Mouse (Mus musculus) hindbrain, embryonic 12.5 days (tissue): ENCODE measurements around the gene Dnajc8. TPM values are rescaled to one million over a fixed set of nuclear protein-coding genes. Genes with fewer than 3 reads are reported as not detected.

Source experiments
- ATAC-seq: fragments of 200-750 bp; cut with Nextera tagmentation; 2 replicates; pipeline ENCODE4 v1.8.0; 2017; ENCODE audit warnings: moderate TSS enrichment; ENCODE audit not compliant: low FRiP score
- H3K27ac ChIP-seq: fragments of 300-500 bp; sonication (generic); 2 replicates; pipeline ENCODE4 v1.5.1; 2016; ENCODE audit warnings: mild to moderate bottlenecking
- H3K27me3 ChIP-seq: fragments of 300-500 bp; sonication (generic); 2 replicates; pipeline ENCODE4 v1.6.1; 2016; ENCODE audit warnings: mild to moderate bottlenecking
- H3K36me3 ChIP-seq: fragments of 300-500 bp; sonication (generic); 2 replicates; pipeline ENCODE4 v1.6.1; 2016; ENCODE audit warnings: mild to moderate bottlenecking
- H3K4me1 ChIP-seq: fragments of 300-500 bp; sonication (generic); 2 replicates; pipeline ENCODE4 v1.6.1; 2016
- H3K4me2 ChIP-seq: fragments of 300-500 bp; sonication (generic); replicated peaks from 2 replicates; pipeline ENCODE4 v1.6.1; 2016; ENCODE audit warnings: mild to moderate bottlenecking
- H3K4me3 ChIP-seq: fragments of 300-500 bp; sonication (generic); 2 replicates; pipeline ENCODE4 v1.5.1; 2016; ENCODE audit warnings: mild to moderate bottlenecking
- H3K9ac ChIP-seq: fragments of 300-500 bp; sonication (generic); 2 replicates; pipeline ENCODE4 v1.6.1; 2016; ENCODE audit warnings: mild to moderate bottlenecking, moderate library complexity
- H3K9me3 ChIP-seq: fragments of 300-500 bp; sonication (generic); replicated peaks from 2 replicates; pipeline ENCODE4 v1.6.1; 2016; ENCODE audit warnings: mild to moderate bottlenecking
- WGBS: fragments of 180-500 bp; shearing (Covaris S2); methylation state at CpG from one replicate; pipeline ENCODE4 v1.1.7; 2016; 5-methylcytosine and 5-hydroxymethylcytosine counted together
- polyA plus RNA-seq: library from polyadenylated mRNA; unstranded; fragments of >200 nt; fragmentation: Nextera tagmentation; extraction: Ambion mirVana; gene quantifications from 2 replicates; pipeline ENCODE4 v1.2.1, GENCODE M21; 2016

Gene Dnajc8
- polyA plus RNA-seq, 1 experiment from 2014 or later = 159 TPM

DNA sequence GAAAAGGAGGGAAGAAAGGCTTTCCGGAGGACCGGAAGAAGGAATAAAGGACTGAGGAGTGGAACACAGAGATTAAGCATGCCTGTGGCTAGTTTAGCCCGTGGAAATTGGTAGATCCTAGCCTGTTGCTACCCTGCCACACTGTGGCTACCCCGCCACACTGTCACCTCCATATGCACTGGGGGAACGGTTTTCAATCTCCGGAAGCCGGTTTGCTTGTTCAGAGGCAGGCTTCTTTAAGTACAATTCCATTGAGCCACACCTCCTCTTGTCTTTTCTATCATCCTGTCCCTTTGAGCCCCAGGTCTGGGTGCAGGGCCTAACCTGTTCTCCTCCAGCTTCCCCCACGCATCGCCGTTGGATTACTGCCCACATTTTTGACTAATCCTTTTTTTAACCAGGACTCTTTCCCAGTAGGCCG is 11.0 kb upstream of the Dnajc8 start:
- Histone ChIP-seq H3K4me3 (no peak overlapping the region), H3K9me3 (no peaks in the 10 kb centered on the region), H3K36me3 (peaks cover 1% of the 10 kb centered on the region; the same call in 1 of the 2 replicates), H3K9ac (no peak overlapping the region), H3K4me1 (no peaks in the 10 kb centered on the region), H3K27me3 (no peaks in the 10 kb centered on the region), H3K4me2 (no peak overlapping the region), H3K27ac (no peak overlapping the region; the same call in 1 of the 2 replicates)
- ATAC-seq = no peak
- WGBS = 17% methylated on average over 11 of the region's 11 CpGs

DNA sequence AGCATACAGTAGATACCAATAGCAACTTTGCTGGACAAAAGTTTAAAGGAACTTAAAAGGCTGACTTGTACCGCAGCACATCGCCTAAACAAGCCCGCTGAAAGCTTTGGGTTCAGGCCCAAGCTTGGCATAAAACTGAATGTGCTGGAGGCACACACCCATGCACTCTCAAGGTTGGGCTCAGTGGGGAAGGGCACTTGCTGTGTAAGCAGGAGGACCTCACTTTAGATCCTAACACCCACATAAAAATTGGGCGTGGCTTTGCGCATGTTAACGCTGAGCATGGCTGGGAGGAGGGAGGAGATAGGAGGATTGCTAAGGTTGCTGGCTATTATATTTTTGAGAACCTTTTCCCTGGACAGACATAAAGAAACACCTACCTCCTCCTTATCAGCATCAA is 10.5 kb upstream of the Dnajc8 start:
- WGBS = 53% methylated on average over 6 of the region's 6 CpGs

DNA sequence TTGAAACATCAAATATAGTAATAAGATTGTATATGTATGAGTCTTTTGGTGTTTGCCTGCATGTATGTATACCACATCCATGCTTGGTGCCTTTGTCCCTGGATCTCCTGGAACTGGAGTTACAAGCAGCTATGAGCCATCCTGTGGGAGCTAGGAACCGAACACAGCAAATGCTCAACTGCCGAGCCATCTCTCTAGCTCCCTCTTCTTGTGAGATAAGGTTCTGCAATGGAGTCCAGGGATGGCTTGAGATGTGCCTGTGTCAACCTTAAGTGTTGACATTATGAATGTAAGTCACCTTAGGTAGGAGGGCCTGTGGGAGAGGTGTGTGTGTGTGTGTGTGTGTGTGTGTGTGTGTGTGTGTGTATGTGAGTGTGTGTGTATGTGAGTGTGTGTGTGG is 8.7 kb upstream of the Dnajc8 start:
- Histone ChIP-seq H3K27ac (no peak overlapping the region), H3K4me2 (no peak overlapping the region), H3K4me3 (no peak overlapping the region), H3K4me1 (peaks cover 3% of the 10 kb centered on the region), H3K36me3 (peaks cover 19% of the 10 kb centered on the region), H3K9ac (no peak overlapping the region), H3K9me3 (no peaks in the 10 kb centered on the region), H3K27me3 (no peaks in the 10 kb centered on the region)
- 51% methylated on average over 2 of the region's 2 CpGs for WGBS
- no peak for ATAC-seq

More for the DNA sequence above, 10.5 kb upstream of the Dnajc8 start:
- no peak overlapping the region; the same call in 1 of the 2 replicates for H3K27ac ChIP-seq
- H3K27me3 ChIP-seq = no peaks in the 10 kb centered on the region
- no peak overlapping the region for H3K9ac ChIP-seq
- H3K9me3 ChIP-seq = no peaks in the 10 kb centered on the region
- no peak overlapping the region for H3K4me3 ChIP-seq
- H3K36me3 ChIP-seq = peaks cover 5% of the 10 kb centered on the region
- no peaks in the 10 kb centered on the region for H3K4me1 ChIP-seq
- no peak for ATAC-seq
- no peak overlapping the region for H3K4me2 ChIP-seq

DNA sequence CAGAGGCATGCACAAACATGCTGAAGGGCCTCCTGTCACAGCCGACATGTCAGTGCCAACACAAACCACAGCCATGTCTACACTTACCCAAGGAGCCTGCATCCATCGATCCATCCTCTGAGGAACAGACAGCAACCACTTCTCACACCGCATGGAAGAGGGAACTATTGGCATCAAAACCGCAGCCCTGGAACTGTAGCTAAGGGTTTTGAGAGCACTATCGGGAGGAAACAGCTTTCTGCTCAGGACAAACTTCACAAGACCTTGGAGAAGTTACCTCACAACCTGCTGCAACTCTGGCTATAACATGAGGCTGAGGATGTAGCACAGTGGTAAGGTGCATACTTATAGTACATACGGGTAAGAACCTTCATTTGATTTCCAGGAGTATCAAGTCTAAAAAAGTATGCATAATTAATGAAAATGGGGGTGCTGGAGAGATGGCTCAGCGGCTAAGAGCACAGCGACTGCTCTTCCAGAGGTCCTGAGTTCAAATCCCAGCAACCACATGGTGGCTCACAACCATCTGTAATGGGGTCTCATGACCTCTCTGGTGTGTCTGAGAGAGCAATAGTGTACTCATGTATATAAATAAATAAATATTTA is 7.3 kb upstream of the Dnajc8 start:
- peaks cover 19% of the 10 kb centered on the region for H3K36me3 ChIP-seq
- WGBS = 92% methylated on average over 8 of the region's 8 CpGs
- H3K9me3 ChIP-seq = no peaks in the 10 kb centered on the region
- no peak overlapping the region for H3K9ac ChIP-seq
- no peaks in the 10 kb centered on the region for H3K27me3 ChIP-seq
- H3K4me1 ChIP-seq = peaks cover 13% of the 10 kb centered on the region
- no peak overlapping the region for H3K4me3 ChIP-seq
- H3K27ac ChIP-seq = no peak overlapping the region
- H3K4me2 ChIP-seq = no peak overlapping the region
- no peak for ATAC-seq

DNA sequence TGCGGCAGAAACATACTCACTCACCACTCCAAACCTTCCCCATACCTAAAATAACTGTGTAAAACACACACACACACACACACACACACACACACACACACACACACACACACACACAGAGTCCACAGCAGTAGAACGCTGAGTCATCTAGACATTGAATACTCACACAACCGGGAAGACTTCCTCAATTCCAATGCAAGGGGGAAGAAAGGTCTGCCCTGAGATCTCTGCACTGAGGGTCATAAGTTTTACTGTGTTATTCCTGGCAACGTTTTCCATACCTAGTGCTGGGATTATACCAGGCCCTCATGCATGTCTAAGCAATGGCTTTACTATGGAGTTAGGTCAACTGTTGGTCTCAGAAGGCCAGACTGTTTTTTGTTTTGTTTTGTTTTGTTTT is 6.0 kb upstream of the Dnajc8 start:
- peaks cover 18% of the 10 kb centered on the region for H3K4me1 ChIP-seq
- H3K27ac ChIP-seq = no peak overlapping the region
- H3K36me3 ChIP-seq = peaks cover 19% of the 10 kb centered on the region
- H3K9me3 ChIP-seq = no peaks in the 10 kb centered on the region
- no peak overlapping the region for H3K4me3 ChIP-seq
- H3K27me3 ChIP-seq = no peaks in the 10 kb centered on the region
- H3K9ac ChIP-seq = no peak overlapping the region
- ATAC-seq = no peak
- WGBS = 88% methylated on average over 4 of the region's 4 CpGs
- H3K4me2 ChIP-seq = no peak overlapping the region

DNA sequence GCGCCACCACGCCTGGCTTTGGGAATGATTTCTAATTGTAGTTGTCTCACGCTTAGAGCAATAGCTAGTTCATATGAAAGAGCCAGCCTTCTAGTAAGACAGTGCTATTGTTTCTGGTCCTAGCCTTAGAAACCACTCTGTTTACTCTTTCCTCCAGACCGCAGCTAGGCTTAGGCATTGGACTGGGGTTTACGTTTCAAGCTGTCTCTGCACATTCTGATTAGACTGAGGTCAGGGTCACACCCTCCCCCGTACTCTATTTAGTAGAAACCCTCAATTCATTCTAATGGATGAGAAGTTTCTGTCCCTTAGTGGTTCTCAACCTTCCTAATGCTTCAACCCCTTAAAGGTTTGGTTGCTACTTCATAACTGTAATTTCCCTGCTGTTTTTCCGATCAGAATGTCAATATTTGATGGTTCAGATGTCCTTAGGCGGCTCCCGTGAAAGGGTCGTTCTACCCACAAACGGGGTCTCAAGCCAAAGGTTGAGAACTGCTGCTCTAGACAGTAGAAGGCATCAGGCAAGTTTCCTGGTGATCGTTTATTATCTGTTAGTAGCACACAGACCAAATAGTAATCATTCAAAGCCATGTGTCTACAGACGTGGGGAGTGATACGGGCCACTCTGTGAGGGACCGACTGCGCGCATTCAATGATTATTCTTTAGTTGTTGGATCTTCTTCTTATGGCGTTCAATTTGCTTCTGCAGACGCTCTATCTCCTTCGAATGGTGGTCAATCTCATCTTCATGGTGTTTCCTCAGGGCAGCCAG is 5.1 kb upstream of the Dnajc8 start:
- H3K4me3 ChIP-seq = no peak overlapping the region
- H3K4me1 ChIP-seq = peaks cover 18% of the 10 kb centered on the region
- no peak overlapping the region for H3K4me2 ChIP-seq
- WGBS = 96% methylated on average over 20 of the region's 20 CpGs
- no peak overlapping the region for H3K9ac ChIP-seq
- no peak overlapping the region; the same call in 1 of the 2 replicates for H3K27ac ChIP-seq
- ATAC-seq = no peak
- H3K9me3 ChIP-seq = no peaks in the 10 kb centered on the region
- H3K27me3 ChIP-seq = no peaks in the 10 kb centered on the region
- peaks cover 19% of the 10 kb centered on the region for H3K36me3 ChIP-seq

DNA sequence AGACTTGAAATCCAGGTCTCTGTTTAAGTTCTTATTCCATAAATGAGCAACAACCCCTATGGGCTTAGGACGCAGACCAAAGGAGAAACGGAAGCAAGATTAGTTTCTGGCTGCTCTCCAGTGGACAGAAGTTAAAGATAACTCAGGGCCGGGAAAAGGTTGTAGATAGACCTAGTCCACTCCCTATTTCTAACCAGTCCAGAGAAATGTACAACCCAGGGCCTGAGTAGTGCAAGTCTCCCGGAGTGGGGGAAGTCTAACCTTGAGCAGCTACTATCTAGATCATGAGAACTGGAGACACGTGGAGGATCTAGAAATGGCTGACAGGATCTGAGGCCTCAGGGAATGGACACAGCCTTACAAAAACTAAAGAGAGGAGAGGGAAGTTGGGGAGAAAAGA is 2.9 kb upstream of the Dnajc8 start:
- H3K4me1 ChIP-seq = peaks cover 34% of the 10 kb centered on the region
- WGBS = 36% methylated on average over 5 of the region's 5 CpGs
- no peak for ATAC-seq

DNA sequence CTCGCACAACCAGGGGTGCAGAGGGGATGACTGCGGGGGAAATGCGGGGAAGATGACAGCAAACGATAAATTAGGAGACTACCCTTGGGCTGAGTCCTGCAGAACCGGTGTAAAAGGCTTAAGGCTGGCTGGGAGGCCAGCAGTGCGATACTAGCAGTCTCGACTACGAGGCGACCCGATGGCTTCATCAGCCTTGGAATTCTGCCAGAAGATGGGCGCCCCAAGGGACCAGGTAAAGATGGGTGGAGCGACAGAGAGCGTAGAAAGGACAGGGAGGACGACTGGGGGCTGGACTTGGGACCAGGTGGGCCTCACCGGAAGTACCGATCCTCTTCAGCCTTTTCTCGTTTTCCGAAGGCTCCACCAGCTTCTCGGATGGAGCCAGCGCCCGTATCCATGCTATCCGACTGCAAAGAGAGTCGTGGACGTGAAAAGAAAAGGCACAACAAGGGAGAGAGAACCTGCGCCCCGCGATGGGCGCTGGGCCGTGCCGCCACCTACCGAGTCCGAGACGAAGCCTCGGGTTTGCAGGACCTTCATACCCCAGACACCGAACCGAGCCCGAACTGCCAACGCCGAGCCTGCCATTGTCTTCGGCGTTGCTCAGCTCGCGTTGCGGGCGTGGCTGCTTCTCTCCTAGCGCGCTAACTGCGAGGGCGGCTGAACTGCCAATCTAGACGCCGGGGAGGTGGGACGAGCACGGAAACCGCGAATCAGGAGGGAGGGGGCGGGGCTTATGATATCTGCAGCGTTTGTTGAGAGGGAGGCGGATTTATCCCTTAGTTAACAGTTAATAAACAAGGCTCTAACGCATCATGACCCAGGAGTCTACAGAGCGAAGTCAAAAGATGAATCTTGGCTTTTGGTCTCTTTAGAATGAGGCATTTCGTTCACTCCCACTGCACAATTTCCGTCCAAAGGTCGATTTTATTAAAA is 2.1 kb upstream of the Dnajc8 start, which contains the start of gene Atpif1:
Atpif1 (minus strand) TSS at position 679 of the 936 bp plus-strand sequence.
- Histone ChIP-seq H3K27ac (peak within 1 kb of the TSS; percentile 95), H3K4me1 (peaks cover 38% of the 10 kb centered on the region), H3K9me3 (no peaks in the 10 kb centered on the region), H3K9ac (peak within 1 kb of the TSS; percentile 86), H3K4me3 (peak within 1 kb of the TSS; percentile 74), H3K4me2 (peak within 1 kb of the TSS; percentile 82), H3K27me3 (no peaks in the 10 kb centered on the region), H3K36me3 (peaks cover 25% of the 10 kb centered on the region)
- under 1% methylated on average over 60 of the region's 63 CpGs for WGBS
- peak; percentile 87 for ATAC-seq

More for the DNA sequence above, 2.9 kb upstream of the Dnajc8 start:
- Histone ChIP-seq H3K4me2 (peak overlapping the region; percentile 82), H3K27me3 (no peaks in the 10 kb centered on the region), H3K27ac (peak overlapping the region; percentile 95), H3K4me3 (peak overlapping the region; percentile 74), H3K9me3 (no peaks in the 10 kb centered on the region), H3K9ac (peak overlapping the region; percentile 86), H3K36me3 (peaks cover 20% of the 10 kb centered on the region)

DNA sequence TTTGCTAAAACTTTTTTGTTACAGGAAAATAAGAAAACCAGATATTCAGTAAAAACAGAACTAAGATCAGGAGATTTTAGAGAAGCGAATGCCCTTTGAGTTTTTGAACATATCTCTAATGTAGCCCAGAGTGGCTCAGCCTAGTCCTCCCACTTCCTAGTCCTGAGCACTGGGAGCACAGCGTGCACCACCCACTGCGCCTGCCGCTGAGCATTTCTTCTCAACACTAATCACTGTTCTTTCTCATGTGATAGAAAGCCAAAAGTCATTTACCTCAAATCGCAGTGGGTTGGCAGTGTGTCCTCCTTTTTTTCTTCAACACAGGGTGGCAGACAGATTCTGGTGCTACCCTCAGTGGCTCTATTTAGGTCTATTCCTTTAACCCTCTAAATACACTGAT is 4.1 kb downstream of the Dnajc8 start:
- Histone ChIP-seq H3K4me1 (peaks cover 20% of the 10 kb centered on the region), H3K4me3 (no peak overlapping the region), H3K36me3 (peaks cover 60% of the 10 kb centered on the region), H3K27ac (no peak overlapping the region), H3K27me3 (no peaks in the 10 kb centered on the region), H3K9me3 (no peaks in the 10 kb centered on the region), H3K9ac (no peak overlapping the region), H3K4me2 (no peak overlapping the region)
- 93% methylated on average over 5 of the region's 5 CpGs for WGBS
- no peak for ATAC-seq

DNA sequence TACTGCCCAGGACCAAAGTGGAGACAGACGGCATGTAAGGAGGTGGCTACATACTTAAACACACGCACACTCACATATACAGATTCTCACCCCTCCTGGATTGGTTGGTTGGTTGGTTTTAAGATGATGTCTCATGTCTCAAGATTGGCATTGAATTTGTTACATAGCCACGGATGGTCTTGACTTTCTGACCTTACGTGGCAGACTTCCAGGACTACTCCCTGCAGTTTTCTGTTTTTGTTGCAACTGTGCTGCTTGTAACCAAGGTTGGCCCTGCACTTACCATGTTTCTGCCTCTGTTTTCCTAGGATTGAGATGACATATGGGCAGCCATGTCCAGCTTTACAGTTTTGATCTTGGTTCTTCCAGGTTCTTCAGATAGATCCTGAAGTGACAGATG is 6.1 kb downstream of the Dnajc8 start:
- WGBS = 94% methylated on average over 4 of the region's 4 CpGs
- Histone ChIP-seq H3K9ac (no peak overlapping the region), H3K36me3 (peaks cover 72% of the 10 kb centered on the region), H3K9me3 (no peaks in the 10 kb centered on the region), H3K27me3 (no peaks in the 10 kb centered on the region), H3K4me3 (no peak overlapping the region), H3K4me1 (peaks cover 14% of the 10 kb centered on the region), H3K27ac (no peak overlapping the region), H3K4me2 (no peak overlapping the region)
- no peak for ATAC-seq

DNA sequence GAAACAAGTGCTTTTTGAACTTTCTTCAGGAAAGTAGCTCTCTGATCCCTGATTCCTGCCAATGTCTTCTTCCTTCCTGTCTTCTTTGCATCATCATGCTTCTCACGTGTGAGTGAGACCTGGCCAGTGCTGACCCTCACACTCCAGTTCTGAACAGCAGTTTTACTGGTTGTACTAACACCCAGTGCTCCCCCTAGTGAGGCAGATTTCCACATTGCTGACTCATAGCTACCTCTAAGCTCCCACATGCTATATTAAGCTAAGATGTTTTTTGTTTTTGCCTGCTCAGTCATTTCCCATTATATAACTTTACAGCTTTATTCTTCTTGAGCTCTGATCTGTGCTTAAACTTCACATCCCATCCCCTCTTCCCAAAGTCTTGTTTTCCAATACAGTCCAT is 7.4 kb downstream of the Dnajc8 start:
- H3K4me3 ChIP-seq = no peak overlapping the region
- no peak overlapping the region for H3K27ac ChIP-seq
- peaks cover 81% of the 10 kb centered on the region for H3K36me3 ChIP-seq
- WGBS = 62% methylated on average over 1 of the region's 1 CpGs
- no peaks in the 10 kb centered on the region for H3K9me3 ChIP-seq
- no peak overlapping the region for H3K9ac ChIP-seq
- H3K27me3 ChIP-seq = no peaks in the 10 kb centered on the region
- no peak overlapping the region for H3K4me2 ChIP-seq
- H3K4me1 ChIP-seq = peaks cover 1% of the 10 kb centered on the region; the same call in 1 of the 2 replicates
- no peak for ATAC-seq

DNA sequence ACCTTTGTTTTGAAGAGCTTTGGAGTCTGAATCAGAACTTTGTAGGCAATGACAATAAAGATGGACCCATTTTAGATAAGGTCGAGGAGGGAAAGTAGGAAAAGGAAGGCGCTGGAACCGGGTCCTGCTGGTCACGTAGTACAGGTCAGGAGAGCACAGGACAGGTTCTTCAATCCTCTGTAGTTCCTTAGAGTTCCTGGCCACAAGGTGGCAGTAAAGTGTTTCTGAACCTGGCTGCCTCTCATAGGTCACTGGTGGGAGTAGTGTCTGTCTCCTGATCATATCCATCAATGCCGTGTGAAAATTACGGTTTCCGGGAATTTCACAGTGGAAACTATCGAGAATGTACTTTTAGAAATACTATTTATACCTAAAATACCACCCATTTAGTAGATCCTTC is 10.5 kb downstream of the Dnajc8 start:
- H3K9me3 ChIP-seq = no peaks in the 10 kb centered on the region
- no peak for ATAC-seq
- no peak overlapping the region for H3K4me2 ChIP-seq
- no peaks in the 10 kb centered on the region for H3K27me3 ChIP-seq
- H3K36me3 ChIP-seq = peaks cover 86% of the 10 kb centered on the region
- no peak overlapping the region for H3K4me3 ChIP-seq
- no peaks in the 10 kb centered on the region for H3K4me1 ChIP-seq
- H3K9ac ChIP-seq = no peak overlapping the region
- no peak overlapping the region for H3K27ac ChIP-seq
- 49% methylated on average over 8 of the region's 8 CpGs for WGBS
